Mouse (Mus musculus): ENCODE measurements around the gene Cnrip1. TPM values are rescaled to one million over a fixed set of nuclear protein-coding genes. Genes with fewer than 3 reads are reported as not detected.
A peak's percentile ranks its signal among the peaks of the same experiment; 100 is the strongest.

Gene Cnrip1
- polyA plus RNA-seq, 1 experiment from 2014 or later: 189 TPM

DNA sequence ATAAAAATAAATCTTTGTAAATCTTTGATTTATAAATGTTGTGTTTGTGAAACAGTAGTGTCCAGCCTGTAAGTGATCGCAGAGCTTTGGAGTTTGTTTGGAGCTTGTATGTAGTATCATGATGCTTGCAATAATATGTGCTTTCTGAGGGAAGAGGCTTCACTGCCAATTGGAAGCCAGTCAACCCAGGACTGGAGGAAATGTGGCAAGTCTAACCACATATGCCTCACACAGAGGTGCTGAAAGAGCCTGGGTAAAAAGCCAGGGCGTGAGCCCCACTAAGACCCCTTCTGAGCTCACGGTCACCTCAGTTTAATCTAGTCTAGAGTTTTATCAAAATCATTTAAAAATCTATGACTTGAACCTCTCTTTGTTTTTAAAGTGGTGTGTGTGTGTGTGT lies 32.1 kb downstream of the Cnrip1 start:
- H3K4me2 ChIP-seq (ENCODE audit: low read length): no peak overlapping the region
- no peak overlapping the region for H3K27ac ChIP-seq (ENCODE audit: low read depth, low read length)
- no peaks in the 10 kb centered on the region for H3K4me1 ChIP-seq (ENCODE audit: control insufficient read depth, insufficient read depth, low read depth, low read length)
- H3K4me3 ChIP-seq (ENCODE audit: low read length): no peak overlapping the region
- H3K36me3 ChIP-seq (ENCODE audit: control insufficient read depth, insufficient read depth, low read length): no peaks in the 10 kb centered on the region
- no peak for ATAC-seq
- H3K27me3 ChIP-seq (replicated peaks; ENCODE audit: control insufficient read depth, insufficient read depth, low read length): no peaks in the 10 kb centered on the region
- H3K9me3 ChIP-seq (ENCODE audit: control insufficient read depth, low read length): no peaks in the 10 kb centered on the region
- H3K9ac ChIP-seq (ENCODE audit: low read depth, low read length): no peak overlapping the region
- WGBS: 99% methylated on average over 3 of the region's 3 CpGs

DNA sequence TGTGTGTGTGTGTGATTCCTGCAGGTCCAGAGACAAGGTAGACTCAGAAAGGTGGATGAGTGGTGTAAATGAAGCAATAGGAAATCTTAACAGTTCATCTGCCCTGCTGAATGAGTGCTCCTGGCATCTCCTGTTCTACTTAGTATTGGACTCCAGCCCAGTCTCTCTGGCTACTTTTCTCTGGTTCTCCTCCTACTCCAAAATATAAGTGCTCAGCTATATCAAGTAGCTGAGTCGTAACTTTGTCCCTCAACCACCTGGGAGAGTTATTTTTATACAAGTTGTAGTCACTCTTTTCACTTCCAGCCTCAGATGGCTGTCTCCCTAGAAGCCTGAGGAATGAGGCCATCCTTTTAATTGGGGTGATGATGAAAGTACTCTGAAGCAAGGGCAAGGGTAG lies 32.5 kb downstream of the Cnrip1 start:
- 92% methylated on average over 1 of the region's 1 CpGs for WGBS
- H3K27me3 ChIP-seq (replicated peaks; ENCODE audit: control insufficient read depth, insufficient read depth, low read length): no peaks in the 10 kb centered on the region
- no peaks in the 10 kb centered on the region for H3K36me3 ChIP-seq (ENCODE audit: control insufficient read depth, insufficient read depth, low read length)

DNA sequence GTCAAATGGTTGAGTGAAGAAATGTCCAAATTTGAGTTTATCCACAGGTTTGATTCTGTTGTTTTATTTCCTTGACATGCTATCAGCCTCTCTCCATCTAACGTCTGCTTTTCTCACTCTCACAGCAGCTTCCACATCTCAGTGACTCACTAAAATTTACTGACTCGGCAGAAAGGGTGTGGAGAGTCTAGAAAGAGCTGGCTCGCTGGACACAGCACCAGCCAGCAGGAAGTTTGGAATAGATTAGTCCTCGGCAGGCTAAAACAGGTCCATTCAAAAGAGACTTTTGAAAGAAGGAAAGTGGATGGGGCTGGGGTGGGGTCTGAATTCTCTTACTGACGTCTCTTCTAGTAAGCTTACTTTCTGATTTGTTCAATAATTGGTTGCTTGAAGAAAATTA lies 34.7 kb downstream of the Cnrip1 start:
- Histone ChIP-seq H3K9me3 (ENCODE audit: control insufficient read depth, low read length) (no peaks in the 10 kb centered on the region), H3K4me1 (ENCODE audit: control insufficient read depth, insufficient read depth, low read depth, low read length) (no peaks in the 10 kb centered on the region), H3K4me3 (ENCODE audit: low read length) (no peak overlapping the region), H3K27ac (ENCODE audit: low read depth, low read length) (no peak overlapping the region), H3K36me3 (ENCODE audit: control insufficient read depth, insufficient read depth, low read length) (no peaks in the 10 kb centered on the region), H3K9ac (ENCODE audit: low read depth, low read length) (no peak overlapping the region), H3K4me2 (ENCODE audit: low read length) (no peak overlapping the region), H3K27me3 (replicated peaks; ENCODE audit: control insufficient read depth, insufficient read depth, low read length) (no peaks in the 10 kb centered on the region)
- 18% methylated on average over 5 of the region's 5 CpGs for WGBS
- peak; percentile 63; the same call in 1 of the 2 replicates for ATAC-seq

More for the DNA sequence above, 32.5 kb downstream of the Cnrip1 start:
- no peak overlapping the region for H3K27ac ChIP-seq (ENCODE audit: low read depth, low read length)
- ATAC-seq: no peak
- H3K4me1 ChIP-seq (ENCODE audit: control insufficient read depth, insufficient read depth, low read depth, low read length): no peaks in the 10 kb centered on the region
- H3K4me3 ChIP-seq (ENCODE audit: low read length): no peak overlapping the region
- H3K4me2 ChIP-seq (ENCODE audit: low read length): no peak overlapping the region
- no peak overlapping the region for H3K9ac ChIP-seq (ENCODE audit: low read depth, low read length)
- H3K9me3 ChIP-seq (ENCODE audit: control insufficient read depth, low read length): no peaks in the 10 kb centered on the region

DNA sequence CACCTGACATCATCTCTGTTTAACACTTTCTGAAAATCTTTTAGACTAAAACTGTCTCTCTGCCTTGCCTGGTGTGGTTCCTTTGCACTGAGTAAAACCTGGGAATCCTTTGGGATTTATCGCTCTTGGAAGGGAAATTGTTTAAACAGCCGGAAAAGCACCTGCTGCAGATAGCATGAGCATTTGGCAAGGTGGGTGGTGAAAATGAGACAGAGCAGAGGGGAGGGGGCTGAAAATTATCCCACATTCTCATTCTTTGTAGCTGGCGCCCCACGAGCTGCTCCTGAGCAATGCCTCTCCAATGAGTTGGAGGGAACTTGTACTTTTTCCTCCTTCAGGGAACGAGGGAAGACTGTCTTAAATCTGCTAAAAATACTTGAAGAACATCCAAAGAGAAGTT lies 55.5 kb downstream of the Cnrip1 start:
- no peak overlapping the region for H3K9ac ChIP-seq (ENCODE audit: low read depth, low read length)
- H3K4me1 ChIP-seq (ENCODE audit: control insufficient read depth, insufficient read depth, low read depth, low read length): no peaks in the 10 kb centered on the region
- H3K9me3 ChIP-seq (ENCODE audit: control insufficient read depth, low read length): peaks cover 2% of the 10 kb centered on the region; the same call in 1 of the 2 replicates
- H3K27me3 ChIP-seq (replicated peaks; ENCODE audit: control insufficient read depth, insufficient read depth, low read length): no peaks in the 10 kb centered on the region
- H3K4me3 ChIP-seq (ENCODE audit: low read length): no peak overlapping the region
- 90% methylated on average over 5 of the region's 5 CpGs for WGBS
- no peak overlapping the region for H3K4me2 ChIP-seq (ENCODE audit: low read length)
- no peaks in the 10 kb centered on the region for H3K36me3 ChIP-seq (ENCODE audit: control insufficient read depth, insufficient read depth, low read length)
- H3K27ac ChIP-seq (ENCODE audit: low read depth, low read length): no peak overlapping the region
- no peak for ATAC-seq

DNA sequence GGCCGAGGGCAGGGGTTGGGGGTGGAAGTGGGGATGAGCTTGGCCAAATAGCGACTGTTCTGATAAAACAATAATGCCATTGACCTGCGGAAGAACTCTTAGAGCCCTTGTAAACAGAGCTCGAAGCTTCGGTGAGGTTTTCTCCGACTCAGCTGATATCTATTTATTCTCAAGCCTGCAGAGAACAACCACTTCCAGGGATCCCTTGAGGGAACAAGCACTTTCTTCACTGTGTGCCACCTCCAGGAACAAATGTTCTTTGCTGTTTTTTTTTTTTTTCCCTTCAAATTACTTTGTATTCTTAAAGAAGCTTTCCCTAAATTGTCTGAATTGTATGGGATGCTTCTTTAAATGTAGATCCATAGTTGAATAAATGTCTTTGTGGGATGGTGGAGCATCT lies 56.0 kb downstream of the Cnrip1 start:
- no peak overlapping the region for H3K4me3 ChIP-seq (ENCODE audit: low read length)
- no peak overlapping the region for H3K4me2 ChIP-seq (ENCODE audit: low read length)
- H3K27me3 ChIP-seq (replicated peaks; ENCODE audit: control insufficient read depth, insufficient read depth, low read length): no peaks in the 10 kb centered on the region
- H3K36me3 ChIP-seq (ENCODE audit: control insufficient read depth, insufficient read depth, low read length): no peaks in the 10 kb centered on the region
- no peak overlapping the region for H3K9ac ChIP-seq (ENCODE audit: low read depth, low read length)
- 85% methylated on average over 6 of the region's 6 CpGs for WGBS
- peaks cover 2% of the 10 kb centered on the region; the same call in 1 of the 2 replicates for H3K9me3 ChIP-seq (ENCODE audit: control insufficient read depth, low read length)
- H3K4me1 ChIP-seq (ENCODE audit: control insufficient read depth, insufficient read depth, low read depth, low read length): no peaks in the 10 kb centered on the region
- H3K27ac ChIP-seq (ENCODE audit: low read depth, low read length): no peak overlapping the region
- no peak for ATAC-seq

DNA sequence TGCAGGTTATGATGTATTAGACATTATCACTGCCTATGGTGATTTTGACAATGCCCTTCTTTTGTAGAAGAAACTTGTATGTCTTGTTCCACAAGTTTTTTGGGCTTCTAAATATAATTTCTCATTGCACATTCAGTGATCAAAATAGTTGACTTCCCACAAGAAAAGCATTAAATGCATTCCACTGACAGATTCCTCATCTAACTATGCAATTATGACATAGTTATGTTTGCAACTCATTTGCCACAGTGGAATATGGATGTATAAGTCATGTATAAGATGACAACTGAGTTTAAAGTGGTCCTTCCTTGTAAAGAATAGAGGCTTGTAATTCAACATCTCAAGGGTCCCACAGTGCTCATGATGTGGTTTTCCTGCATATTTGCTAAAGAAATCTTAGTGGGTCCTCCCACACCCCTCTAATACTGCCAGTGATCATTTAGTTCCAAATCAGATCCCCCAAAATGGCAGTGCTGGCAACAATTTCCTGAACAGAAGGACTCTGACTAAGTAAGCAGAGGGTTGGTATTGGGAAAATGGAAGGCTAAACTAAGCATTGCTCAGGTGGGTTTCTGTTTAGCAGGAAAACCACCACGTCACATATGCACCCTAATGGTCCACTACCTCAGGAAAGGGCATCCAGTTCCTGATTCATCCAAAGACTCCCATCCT lies 61.2 kb downstream of the Cnrip1 start:
- ATAC-seq: no peak
- Histone ChIP-seq H3K36me3 (ENCODE audit: control insufficient read depth, insufficient read depth, low read length) (no peaks in the 10 kb centered on the region), H3K4me1 (ENCODE audit: control insufficient read depth, insufficient read depth, low read depth, low read length) (no peaks in the 10 kb centered on the region), H3K9me3 (ENCODE audit: control insufficient read depth, low read length) (peaks cover 2% of the 10 kb centered on the region; the same call in 1 of the 2 replicates), H3K9ac (ENCODE audit: low read depth, low read length) (no peak overlapping the region), H3K4me3 (ENCODE audit: low read length) (no peak overlapping the region), H3K4me2 (ENCODE audit: low read length) (no peak overlapping the region), H3K27me3 (replicated peaks; ENCODE audit: control insufficient read depth, insufficient read depth, low read length) (no peaks in the 10 kb centered on the region), H3K27ac (ENCODE audit: low read depth, low read length) (no peak overlapping the region)
- WGBS: 86% methylated on average over 1 of the region's 1 CpGs

DNA sequence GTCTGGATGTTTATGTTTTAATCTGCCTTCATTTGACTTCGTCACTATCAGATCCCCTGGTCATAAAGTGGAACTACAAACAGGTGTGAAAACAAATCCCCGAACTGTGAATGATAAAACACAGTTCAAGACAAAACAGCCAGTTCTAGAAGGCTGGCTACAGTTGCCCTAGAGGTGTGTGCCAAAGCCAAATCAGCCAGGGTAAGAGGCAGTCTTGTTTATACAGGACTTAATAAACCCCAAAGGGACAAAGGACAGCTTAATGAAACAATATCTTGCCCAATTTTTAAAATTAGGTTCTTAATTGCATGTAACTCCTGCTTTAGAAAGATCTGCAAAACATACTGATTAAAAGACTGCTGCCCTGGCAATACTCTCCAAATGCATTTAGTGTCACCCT lies 75.0 kb downstream of the Cnrip1 start:
- no peak overlapping the region for H3K27ac ChIP-seq (ENCODE audit: low read depth, low read length)
- no peaks in the 10 kb centered on the region for H3K4me1 ChIP-seq (ENCODE audit: control insufficient read depth, insufficient read depth, low read depth, low read length)
- H3K27me3 ChIP-seq (replicated peaks; ENCODE audit: control insufficient read depth, insufficient read depth, low read length): no peaks in the 10 kb centered on the region
- no peaks in the 10 kb centered on the region for H3K36me3 ChIP-seq (ENCODE audit: control insufficient read depth, insufficient read depth, low read length)
- no peak overlapping the region for H3K4me2 ChIP-seq (ENCODE audit: low read length)
- ATAC-seq: no peak
- no peak overlapping the region for H3K9ac ChIP-seq (ENCODE audit: low read depth, low read length)
- H3K9me3 ChIP-seq (ENCODE audit: control insufficient read depth, low read length): no peaks in the 10 kb centered on the region
- whole genome bisulfite sequencing: 80% methylated on average over 2 of the region's 2 CpGs
- H3K4me3 ChIP-seq (ENCODE audit: low read length): no peak overlapping the region

Other genes with a start within 250 kb of the Cnrip1 start
- 0.40 and 0.71 TPM in 2 replicates for gene Fbxo48, start 100.2 kb upstream of the Cnrip1 start, polyA plus RNA-seq (2015; fragmentation: Nextera tagmentation; extraction: Ambion mirVana)
- 3.9 and 4.1 TPM in 2 replicates for gene Plek, start 795 bp downstream of the Cnrip1 start, polyA plus RNA-seq (2015; fragmentation: Nextera tagmentation; extraction: Ambion mirVana)
- gene Ppp3r1, start 107.7 kb downstream of the Cnrip1 start, polyA plus RNA-seq (2015; fragmentation: Nextera tagmentation; extraction: Ambion mirVana): 220 and 236 TPM in 2 replicates
- gene Wdr92, start 130.5 kb downstream of the Cnrip1 start, polyA plus RNA-seq (2015; fragmentation: Nextera tagmentation; extraction: Ambion mirVana): 18.0 TPM in 2 replicates
- 45.2 and 55.1 TPM in 2 replicates for gene Pno1, start 160.0 kb downstream of the Cnrip1 start, polyA plus RNA-seq (2015; fragmentation: Nextera tagmentation; extraction: Ambion mirVana)
- 142 and 157 TPM in 2 replicates for gene C1d, start 206.0 kb downstream of the Cnrip1 start, polyA plus RNA-seq (2015; fragmentation: Nextera tagmentation; extraction: Ambion mirVana)

Measured in hindbrain, embryonic 16.5 days (tissue).